Mouse (Mus musculus): ENCODE measurements at regions not wholly inside any gene's neighbourhood (a gene's known extent, or its start where the extent isn't known, plus 50 kb on each side); places are given as distances from the start of the nearest gene placed in this dataset.

DNA sequence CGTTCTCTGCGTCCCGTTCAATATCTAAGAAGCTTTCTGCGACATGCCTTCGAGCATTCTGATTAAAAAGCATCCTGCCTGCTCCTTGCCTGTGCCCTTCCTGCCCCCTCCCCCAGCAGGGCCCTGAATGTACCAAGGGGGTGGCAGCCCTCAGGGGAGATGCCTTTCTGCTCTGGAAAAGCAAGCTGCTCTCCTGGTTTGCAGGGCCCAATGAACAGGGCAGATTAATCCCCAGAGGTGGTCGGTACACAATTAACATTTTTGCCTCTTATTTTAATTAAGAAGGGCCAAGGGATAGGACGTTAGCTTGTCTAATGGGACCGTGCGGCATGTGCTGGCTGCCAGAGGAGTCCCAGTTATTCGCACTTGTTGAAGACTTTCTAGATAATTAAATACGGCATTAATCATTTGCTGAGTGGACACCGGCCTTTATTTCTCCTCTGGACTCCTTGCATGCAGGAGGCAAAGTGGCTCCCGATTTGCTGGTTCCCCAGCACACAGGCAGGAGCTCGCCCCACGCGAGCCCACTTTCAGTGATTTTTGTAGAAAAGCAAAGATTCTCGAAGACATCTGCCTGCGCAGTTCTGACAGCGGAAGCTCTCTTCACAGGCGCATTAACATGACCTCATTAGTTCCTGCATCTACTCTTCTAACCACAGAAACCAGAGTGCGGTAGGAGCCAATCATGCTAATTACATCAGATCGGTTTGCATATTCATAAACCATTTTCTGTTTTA lies 336.8 kb upstream of the 4930535I16Rik start:
- Histone ChIP-seq H3K4me3 (replicated peaks) (no peak overlapping the region), H3K36me3 (no peaks in the 10 kb centered on the region), H3K27me3 (replicated peaks) (no peaks in the 10 kb centered on the region), H3K4me1 (replicated peaks) (no peaks in the 10 kb centered on the region), H3K9me3 (no peaks in the 10 kb centered on the region), H3K4me2 (replicated peaks) (no peak overlapping the region), H3K9ac (no peak overlapping the region), H3K27ac (no peak overlapping the region)
- WGBS, result 52% methylated on average over 22 of the region's 22 CpGs
- no peak for ATAC-seq

DNA sequence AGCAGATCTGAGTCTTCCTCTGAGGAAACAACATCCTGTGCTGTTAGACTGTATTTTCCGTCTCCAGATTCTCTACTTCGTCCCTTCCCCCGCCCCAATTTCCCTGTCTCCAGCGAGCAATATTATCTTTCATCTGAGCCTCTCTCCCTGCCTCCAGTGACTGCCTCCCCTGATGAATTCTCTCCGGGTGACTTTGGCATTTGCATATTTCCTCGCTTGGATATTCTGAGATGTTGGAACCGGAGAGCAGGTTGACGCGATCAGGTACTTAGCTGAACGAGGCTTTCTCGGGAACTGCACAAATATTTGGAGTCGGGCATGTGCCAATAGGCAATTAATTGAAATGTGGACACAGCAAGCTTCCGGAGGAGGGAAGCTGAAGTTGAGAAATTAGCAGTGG lies 323.8 kb upstream of the 4930535I16Rik start:
- H3K27ac ChIP-seq, result no peak overlapping the region
- no peak overlapping the region for H3K4me2 ChIP-seq (replicated peaks)
- no peak overlapping the region for H3K9ac ChIP-seq
- no peak for ATAC-seq
- no peaks in the 10 kb centered on the region for H3K9me3 ChIP-seq
- H3K36me3 ChIP-seq, result no peaks in the 10 kb centered on the region
- no peak overlapping the region for H3K4me3 ChIP-seq (replicated peaks)
- 23% methylated on average over 13 of the region's 13 CpGs for WGBS
- H3K27me3 ChIP-seq (replicated peaks), result peaks cover 1% of the 10 kb centered on the region; the same call in 1 of the 2 replicates
- no peaks in the 10 kb centered on the region for H3K4me1 ChIP-seq (replicated peaks)

- Histone ChIP-seq H3K4me2 (replicated peaks) (no peak overlapping the region), H3K27me3 (replicated peaks) (0 out of 2 replicates have a peak, but pooled peaks cover 5% of the 10 kb centered on the region), H3K9me3 (no peaks in the 10 kb centered on the region), H3K4me3 (replicated peaks) (no peak overlapping the region), H3K9ac (no peak overlapping the region), H3K27ac (no peak overlapping the region), H3K4me1 (replicated peaks) (no peaks in the 10 kb centered on the region), H3K36me3 (no peaks in the 10 kb centered on the region)
- no peak for ATAC-seq
- 45% methylated on average over 16 of the region's 16 CpGs for WGBS
Measured at GRCm38 (mm10) chr4:124236476-124236875, 318.7 kb upstream of the 4930535I16Rik start.

DNA sequence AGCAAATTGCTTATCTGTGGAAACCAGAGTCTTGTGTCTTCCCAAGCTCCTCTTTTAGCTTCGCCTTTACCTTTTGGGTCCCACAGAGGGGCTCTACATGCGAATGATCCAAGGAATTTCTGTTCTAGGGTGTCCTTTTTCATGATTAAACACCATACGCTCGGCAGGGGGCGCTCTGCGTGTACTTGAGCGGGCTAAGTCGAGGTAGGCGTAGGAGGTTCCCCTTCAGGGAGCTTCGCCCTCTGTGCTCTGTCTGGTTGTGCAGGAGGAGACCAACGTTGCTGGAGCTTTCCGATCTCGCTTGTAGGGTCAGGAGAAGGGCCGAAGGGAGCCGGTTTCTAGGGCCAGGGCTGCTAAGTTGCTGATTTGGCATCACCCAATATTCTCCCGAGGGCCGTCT lies 310.7 kb upstream of the 4930535I16Rik start:
- 14% methylated on average over 17 of the region's 17 CpGs for WGBS
- H3K36me3 ChIP-seq, result no peaks in the 10 kb centered on the region
- H3K27me3 ChIP-seq (replicated peaks), result peaks cover 3% of the 10 kb centered on the region; the same call in 1 of the 2 replicates
- H3K4me2 ChIP-seq (replicated peaks), result 0 out of 2 replicates have a peak overlapping the region, but pooled peaks have one; percentile 28
- H3K9me3 ChIP-seq, result no peaks in the 10 kb centered on the region
- H3K9ac ChIP-seq, result no peak overlapping the region
- H3K4me3 ChIP-seq (replicated peaks), result no peak overlapping the region
- no peak overlapping the region for H3K27ac ChIP-seq
- H3K4me1 ChIP-seq (replicated peaks), result no peaks in the 10 kb centered on the region; the same call in 1 of the 2 replicates
- no peak for ATAC-seq

GRCm38 (mm10) chr4:124223646-124224500 lies 306.1 kb upstream of the 4930535I16Rik start:
- ATAC-seq, result no peak

GRCm38 (mm10) chr4:124221736-124222135 lies 303.9 kb upstream of the 4930535I16Rik start:
- 87% methylated on average over 4 of the region's 4 CpGs for WGBS

More at GRCm38 (mm10) chr4:124223646-124224500, 306.1 kb upstream of the 4930535I16Rik start:
- no peaks in the 10 kb centered on the region for H3K9me3 ChIP-seq
- H3K4me3 ChIP-seq (replicated peaks), result no peak overlapping the region
- no peak overlapping the region for H3K27ac ChIP-seq
- H3K9ac ChIP-seq, result no peak overlapping the region
- no peaks in the 10 kb centered on the region; the same call in 1 of the 2 replicates for H3K4me1 ChIP-seq (replicated peaks)
- no peaks in the 10 kb centered on the region for H3K36me3 ChIP-seq
- no peak overlapping the region for H3K4me2 ChIP-seq (replicated peaks)
- WGBS, result 72% methylated on average over 15 of the region's 15 CpGs
- H3K27me3 ChIP-seq (replicated peaks), result peaks cover 3% of the 10 kb centered on the region; the same call in 1 of the 2 replicates

GRCm38 (mm10) chr4:124217206-124217605 lies 299.4 kb upstream of the 4930535I16Rik start:
- no peaks in the 10 kb centered on the region for H3K4me1 ChIP-seq (replicated peaks)
- H3K4me3 ChIP-seq (replicated peaks), result no peak overlapping the region
- H3K9me3 ChIP-seq, result no peaks in the 10 kb centered on the region
- H3K4me2 ChIP-seq (replicated peaks), result no peak overlapping the region
- no peaks in the 10 kb centered on the region for H3K27me3 ChIP-seq (replicated peaks)
- ATAC-seq, result no peak
- 38% methylated on average over 10 of the region's 10 CpGs for WGBS
- H3K36me3 ChIP-seq, result no peaks in the 10 kb centered on the region
- H3K9ac ChIP-seq, result no peak overlapping the region
- no peak overlapping the region for H3K27ac ChIP-seq

More at GRCm38 (mm10) chr4:124221736-124222135, 303.9 kb upstream of the 4930535I16Rik start:
- no peak for ATAC-seq
- H3K9ac ChIP-seq, result no peak overlapping the region
- H3K4me2 ChIP-seq (replicated peaks), result no peak overlapping the region
- no peak overlapping the region for H3K27ac ChIP-seq
- no peaks in the 10 kb centered on the region for H3K4me1 ChIP-seq (replicated peaks)
- H3K36me3 ChIP-seq, result no peaks in the 10 kb centered on the region
- no peak overlapping the region for H3K4me3 ChIP-seq (replicated peaks)
- no peaks in the 10 kb centered on the region for H3K27me3 ChIP-seq (replicated peaks)
- H3K9me3 ChIP-seq, result no peaks in the 10 kb centered on the region

DNA sequence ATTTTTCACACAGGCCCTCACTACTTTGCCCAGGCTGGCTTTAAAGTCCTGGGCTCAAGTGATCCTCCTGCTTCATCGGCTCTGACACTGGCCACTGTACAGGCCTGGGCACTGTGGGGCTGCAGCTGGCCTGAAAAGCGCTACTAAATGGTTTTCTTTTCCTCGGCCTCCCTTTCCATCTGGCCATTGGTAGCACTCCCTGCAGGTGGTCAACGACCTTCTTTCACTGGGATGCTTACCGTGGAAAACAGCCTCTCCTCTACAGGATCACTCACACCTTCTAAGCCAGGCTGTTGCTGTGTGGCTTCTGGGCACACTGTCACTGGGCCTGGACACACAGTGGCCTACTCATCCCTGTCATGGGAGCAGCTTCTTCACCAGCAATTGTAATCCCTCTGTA lies 298.5 kb upstream of the 4930535I16Rik start:
- no peak overlapping the region for H3K4me2 ChIP-seq (replicated peaks)
- no peaks in the 10 kb centered on the region for H3K9me3 ChIP-seq
- 60% methylated on average over 5 of the region's 5 CpGs for WGBS
- H3K27ac ChIP-seq, result no peak overlapping the region
- no peaks in the 10 kb centered on the region for H3K27me3 ChIP-seq (replicated peaks)
- no peaks in the 10 kb centered on the region for H3K4me1 ChIP-seq (replicated peaks)
- H3K4me3 ChIP-seq (replicated peaks), result no peak overlapping the region
- no peaks in the 10 kb centered on the region for H3K36me3 ChIP-seq
- ATAC-seq, result no peak
- H3K9ac ChIP-seq, result no peak overlapping the region

DNA sequence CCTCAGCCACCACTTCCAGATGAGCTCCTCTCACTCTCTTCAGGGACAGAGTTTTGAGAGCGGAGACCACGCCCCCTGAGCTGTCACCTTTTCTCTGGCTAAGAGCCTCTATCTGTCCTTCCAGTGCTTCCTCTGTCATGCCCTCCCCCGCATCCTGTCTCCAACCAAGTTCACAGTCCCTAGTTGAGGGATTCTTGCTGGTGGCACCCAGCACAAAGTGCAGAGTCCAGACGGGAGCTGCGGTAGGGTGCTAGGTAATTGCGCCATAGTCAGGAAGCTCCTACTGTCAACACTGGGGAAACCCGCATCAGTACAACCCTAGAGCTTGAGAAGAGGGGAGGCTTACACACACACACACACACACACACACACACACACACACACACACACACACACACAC lies 297.3 kb upstream of the 4930535I16Rik start:
- Histone ChIP-seq H3K4me3 (replicated peaks) (no peak overlapping the region), H3K36me3 (no peaks in the 10 kb centered on the region), H3K9me3 (no peaks in the 10 kb centered on the region), H3K27me3 (replicated peaks) (no peaks in the 10 kb centered on the region), H3K9ac (no peak overlapping the region), H3K4me1 (replicated peaks) (no peaks in the 10 kb centered on the region), H3K4me2 (replicated peaks) (no peak overlapping the region), H3K27ac (no peak overlapping the region)
- ATAC-seq, result no peak
- WGBS, result 86% methylated on average over 7 of the region's 7 CpGs

DNA sequence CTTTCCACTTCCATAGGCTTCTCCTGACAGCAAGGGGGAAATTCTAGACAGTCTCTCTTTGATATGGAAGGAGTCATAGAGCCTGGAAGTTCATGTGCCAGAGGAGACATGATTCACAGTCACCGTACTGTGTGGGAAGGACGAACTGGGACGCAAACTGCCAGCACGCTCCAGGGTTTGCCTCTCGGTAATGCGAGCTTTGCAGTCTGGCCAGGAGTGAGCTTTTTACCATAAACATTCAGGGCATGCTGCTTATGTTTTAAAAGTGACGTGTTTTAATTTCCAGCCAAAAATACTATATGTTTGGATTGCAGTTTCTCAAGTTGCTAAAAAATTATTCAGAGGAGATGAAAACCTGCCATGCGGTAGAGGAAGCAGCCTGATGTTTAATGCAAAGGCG lies 292.3 kb upstream of the 4930535I16Rik start:
- Histone ChIP-seq H3K9me3 (no peaks in the 10 kb centered on the region), H3K27me3 (replicated peaks) (no peaks in the 10 kb centered on the region), H3K27ac (no peak overlapping the region), H3K36me3 (no peaks in the 10 kb centered on the region), H3K4me1 (replicated peaks) (no peaks in the 10 kb centered on the region), H3K4me2 (replicated peaks) (no peak overlapping the region), H3K9ac (no peak overlapping the region), H3K4me3 (replicated peaks) (no peak overlapping the region)
- ATAC-seq, result no peak
- 60% methylated on average over 9 of the region's 9 CpGs for WGBS

DNA sequence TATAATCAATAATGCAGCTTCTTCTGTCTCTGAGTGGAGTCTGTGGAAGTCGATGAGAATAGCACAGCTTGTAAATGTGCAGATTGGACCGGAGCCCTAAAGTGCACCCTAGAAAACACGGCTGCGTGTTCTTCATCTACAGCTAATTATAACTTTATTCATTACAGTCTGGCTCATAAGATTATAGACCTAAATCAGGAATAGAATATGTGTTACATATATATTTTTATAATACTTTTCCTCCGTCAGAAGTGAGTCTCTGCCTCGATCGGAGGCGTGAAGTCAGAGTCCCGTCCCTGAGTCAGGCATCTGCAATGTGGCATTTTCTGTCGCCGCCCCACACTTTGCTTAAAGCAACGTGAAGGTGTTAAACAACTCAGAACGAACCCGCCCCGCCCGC lies 288.7 kb upstream of the 4930535I16Rik start:
- WGBS, result 83% methylated on average over 16 of the region's 16 CpGs
- no peaks in the 10 kb centered on the region for H3K36me3 ChIP-seq
- H3K9ac ChIP-seq, result no peak overlapping the region
- no peak for ATAC-seq
- no peak overlapping the region for H3K4me2 ChIP-seq (replicated peaks)
- H3K9me3 ChIP-seq, result no peaks in the 10 kb centered on the region
- H3K4me1 ChIP-seq (replicated peaks), result no peaks in the 10 kb centered on the region
- no peaks in the 10 kb centered on the region for H3K27me3 ChIP-seq (replicated peaks)
- no peak overlapping the region for H3K27ac ChIP-seq
- H3K4me3 ChIP-seq (replicated peaks), result no peak overlapping the region

DNA sequence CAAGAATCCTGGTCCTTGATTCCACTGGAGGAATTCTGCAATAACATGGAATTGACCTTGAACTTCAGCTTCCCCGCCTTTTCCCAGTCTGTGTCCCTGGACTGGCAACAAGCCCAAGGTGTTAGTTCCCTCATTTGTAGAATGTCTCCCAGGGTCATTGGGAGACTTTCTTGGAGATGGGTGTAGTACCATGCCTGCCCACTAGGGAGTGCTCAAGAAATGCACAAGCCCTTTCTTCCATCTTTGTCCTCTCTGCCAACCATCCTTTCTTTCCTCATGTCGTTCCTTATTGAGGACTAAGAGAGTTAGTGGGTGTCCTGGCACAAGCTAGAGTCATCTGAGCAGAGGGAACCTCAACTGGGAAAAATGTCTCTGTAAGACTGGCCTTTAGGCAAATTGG lies 285.9 kb upstream of the 4930535I16Rik start:
- no peak overlapping the region for H3K4me2 ChIP-seq (replicated peaks)
- no peaks in the 10 kb centered on the region for H3K9me3 ChIP-seq
- H3K4me1 ChIP-seq (replicated peaks), result no peaks in the 10 kb centered on the region
- H3K27ac ChIP-seq, result no peak overlapping the region
- H3K4me3 ChIP-seq (replicated peaks), result no peak overlapping the region
- 77% methylated on average over 2 of the region's 2 CpGs for WGBS
- no peaks in the 10 kb centered on the region for H3K36me3 ChIP-seq
- H3K9ac ChIP-seq, result no peak overlapping the region
- peaks cover 8% of the 10 kb centered on the region; the same call in 1 of the 2 replicates for H3K27me3 ChIP-seq (replicated peaks)
- ATAC-seq, result no peak

Measured in intestine, embryonic 15.5 days (tissue).